Mouse (Mus musculus): ENCODE data around the gene Bloc1s3. TPM values are rescaled to one million over a fixed set of nuclear protein-coding genes. Genes with fewer than 3 reads are reported as not detected.
"Not testable (repeated sequence)": the region's sequence is repeated elsewhere in the genome, so short reads cannot be mapped to it uniquely, and the experiment has no call there.

The Bloc1s3 gene
- total RNA-seq, 4 experiments from 2014 or later, result 12.7 to 15.4 (median 13.6) TPM

DNA sequence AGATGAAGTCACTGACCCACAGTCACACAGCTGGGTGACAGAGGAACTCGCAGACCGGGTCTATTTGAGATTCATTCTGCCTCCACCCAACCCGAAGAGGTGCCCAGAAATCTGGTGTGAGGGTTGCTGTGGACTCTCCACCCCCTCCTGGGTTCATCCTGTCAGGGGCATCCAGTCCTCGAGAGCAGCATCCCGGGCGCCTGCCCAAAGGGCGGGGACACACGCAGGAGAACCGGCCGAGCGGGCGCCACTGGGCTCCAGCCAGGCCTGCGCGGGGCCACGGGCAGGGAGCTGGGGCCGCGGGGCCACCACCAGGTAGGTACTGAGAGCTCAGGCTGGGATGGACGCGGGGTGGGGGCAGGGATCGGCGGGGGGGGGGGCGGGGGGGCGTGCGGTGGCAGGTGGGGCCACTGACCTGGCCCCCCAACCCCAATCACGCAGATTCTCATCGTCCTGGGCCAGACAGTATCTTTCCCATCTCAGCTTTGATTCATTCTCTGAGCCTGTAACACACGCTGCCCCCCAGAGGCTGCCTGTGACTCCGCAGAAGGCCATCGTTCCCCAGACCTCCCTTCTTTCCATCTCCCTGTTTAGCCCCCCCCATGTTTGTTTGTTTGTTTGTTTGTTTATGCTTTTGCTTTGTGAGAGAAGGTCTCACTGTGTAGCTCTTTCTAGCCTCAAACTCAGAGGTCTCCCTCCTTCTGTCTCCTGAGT, 9.6 kb upstream of the Bloc1s3 start, which contains the start of gene Nkpd1:
Gene Nkpd1 (plus strand): TSS at position 187 of the 714 bp plus-strand sequence.
- DNase-seq, result no peak

DNA sequence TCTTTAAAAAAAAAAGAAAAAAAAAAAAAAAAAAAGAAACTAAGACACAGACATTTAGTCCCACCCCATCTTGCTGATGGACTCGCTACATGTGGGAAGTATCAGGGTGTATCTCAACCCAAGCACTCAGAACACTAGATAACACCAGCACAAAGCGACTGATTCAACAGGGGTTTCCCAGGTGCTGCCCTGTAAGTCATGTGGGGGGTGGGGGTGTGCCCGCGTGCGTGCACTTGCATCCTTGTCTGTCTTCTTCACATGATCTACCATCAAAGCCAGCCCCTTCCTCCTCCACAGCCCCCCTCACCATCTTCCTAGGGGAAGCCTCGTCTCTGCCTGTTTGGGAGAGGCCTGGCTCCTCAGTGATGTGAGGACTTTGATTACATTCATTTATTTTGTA, 4.2 kb upstream of the Bloc1s3 start:
- DNase-seq, result no peak

DNA sequence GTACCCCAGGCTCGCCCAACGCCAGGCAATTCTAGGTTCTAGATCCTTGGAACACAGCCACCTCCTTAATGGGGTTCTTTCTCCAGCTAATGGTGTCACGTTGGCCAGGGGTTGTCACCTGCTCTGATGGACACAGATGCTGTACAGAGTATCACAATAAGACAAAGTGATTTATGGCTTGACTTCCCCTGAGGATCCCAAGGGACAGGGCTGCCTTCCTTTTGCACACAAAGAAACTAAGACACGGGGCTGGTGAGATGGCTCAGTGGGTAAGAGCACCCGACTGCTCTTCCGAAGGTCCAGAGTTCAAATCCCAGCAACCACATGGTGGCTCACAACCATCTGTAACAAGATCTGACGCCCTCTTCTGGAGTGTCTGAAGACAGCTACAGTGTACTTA, 3.8 kb upstream of the Bloc1s3 start:
- not testable (repeated sequence) for DNase-seq

DNA sequence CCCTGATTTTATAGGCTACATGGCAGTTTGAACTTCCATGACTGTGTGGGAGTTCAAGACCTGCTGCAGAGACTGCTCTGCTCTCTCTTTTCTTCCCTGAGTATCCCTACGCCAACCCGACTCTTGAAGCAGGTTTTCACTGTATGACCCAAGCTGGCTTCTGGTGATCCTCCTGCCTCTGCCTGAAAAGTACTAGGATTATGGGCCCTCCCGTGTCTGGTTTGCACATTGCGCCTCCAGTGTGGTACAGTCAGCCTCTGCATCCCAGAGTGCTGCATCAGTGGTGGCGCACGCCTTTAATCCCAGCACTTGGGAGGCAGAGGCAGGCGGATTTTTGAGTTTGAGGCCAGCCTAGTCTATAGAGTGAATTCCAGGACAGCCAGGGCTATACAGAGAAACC, 1.6 kb upstream of the Bloc1s3 start:
- DNase-seq, result no peak

DNA sequence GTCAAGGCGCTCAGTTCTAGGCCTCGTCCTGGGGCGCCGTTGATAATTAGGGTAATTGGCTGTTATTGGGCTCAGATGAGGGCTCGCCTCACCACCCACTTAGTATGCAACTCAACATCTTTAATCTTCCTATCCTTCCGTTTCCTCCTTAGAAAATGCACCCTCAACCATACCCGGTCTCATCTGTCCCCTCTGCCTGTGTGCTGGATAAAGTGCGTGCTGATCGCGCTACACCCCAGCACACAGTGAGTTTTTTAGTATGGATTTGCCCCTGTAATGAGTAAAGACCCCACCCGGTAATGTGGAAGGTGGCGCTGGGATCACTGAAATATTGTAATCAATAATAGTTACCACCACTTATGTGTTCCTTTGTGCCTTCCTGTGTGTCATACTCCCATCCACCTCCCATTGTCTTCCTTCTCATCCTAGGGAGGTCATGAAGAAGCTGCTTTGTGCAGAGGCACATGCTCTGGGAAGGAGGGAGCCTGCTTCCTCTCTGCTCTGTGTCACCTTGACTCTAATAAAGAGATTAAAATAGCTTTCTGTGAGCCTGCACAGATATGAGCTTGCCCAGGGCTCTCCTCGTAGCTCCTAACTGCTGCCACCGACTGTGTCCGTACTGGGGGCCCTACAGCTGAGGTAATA, 879 bp upstream of the Bloc1s3 start:
- DNase-seq, result no peak

DNA sequence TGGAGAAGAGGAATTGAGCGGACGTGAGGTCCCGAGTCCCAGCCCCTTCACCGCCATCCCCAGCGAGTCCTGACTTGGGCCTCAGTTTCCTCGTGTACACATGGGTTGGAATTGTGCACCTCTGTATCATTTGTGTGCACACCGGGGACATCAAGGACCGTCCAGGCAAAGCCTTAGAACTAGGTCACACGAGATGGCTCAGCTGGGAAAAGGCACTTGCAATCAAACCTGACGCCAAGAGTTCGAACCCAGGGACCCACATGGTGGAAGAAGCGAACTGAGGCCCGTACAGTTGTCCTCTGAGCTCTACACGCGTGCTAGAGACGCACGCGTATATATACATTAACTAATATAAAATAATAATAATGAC, 570 bp downstream of the Bloc1s3 start:
- no peak for DNase-seq

DNA sequence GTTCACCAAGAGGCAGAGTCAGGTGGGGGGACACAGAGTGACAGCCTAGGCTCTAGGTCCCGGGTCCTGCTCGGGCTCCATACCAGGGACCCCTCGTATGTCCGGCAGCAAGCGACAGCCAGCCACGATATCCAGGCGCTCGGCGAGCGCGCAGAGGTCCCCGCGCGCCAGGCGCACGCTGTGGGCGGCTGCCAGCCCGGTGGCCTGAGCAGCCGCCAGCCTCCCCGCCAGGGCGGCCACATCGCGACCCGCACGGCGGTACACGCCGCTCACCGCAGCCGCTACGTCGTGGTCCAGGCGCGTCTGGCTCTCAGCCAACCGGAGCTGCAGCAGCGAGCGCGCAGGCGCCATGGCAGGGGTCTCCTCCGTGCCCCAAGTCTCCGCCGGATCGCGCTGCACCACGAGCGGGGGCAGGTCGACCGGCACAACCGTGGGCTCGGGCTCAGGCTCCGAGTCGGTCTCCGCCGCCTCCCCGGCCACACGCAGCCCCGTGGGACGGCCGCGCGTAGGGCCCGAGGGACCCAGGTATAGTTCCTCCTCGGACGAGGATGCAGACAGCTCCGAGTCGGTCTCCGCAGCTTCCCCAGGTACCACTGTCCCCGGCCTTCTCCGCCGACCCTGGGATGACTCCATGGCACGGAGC, 1.1 kb downstream of the Bloc1s3 start:
- no peak for DNase-seq

DNA sequence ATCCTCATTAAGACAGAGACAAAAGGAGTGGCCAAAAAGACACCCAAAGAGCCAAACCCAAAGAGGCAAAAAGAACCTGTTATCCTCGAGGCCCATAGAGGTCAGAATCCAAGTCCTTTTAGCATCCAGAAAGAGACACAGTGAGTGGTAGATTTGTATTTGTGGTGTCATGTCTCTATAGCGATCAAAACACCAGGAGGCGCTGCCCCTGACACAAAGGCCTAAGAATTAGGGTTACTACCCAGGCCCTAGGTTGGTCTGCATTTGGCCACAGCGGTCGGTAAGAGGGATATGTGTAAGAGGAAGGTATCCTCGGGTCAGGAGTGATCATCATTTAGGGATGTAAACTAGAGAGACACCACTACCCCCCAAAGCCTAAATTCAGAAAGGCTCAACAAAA, 1.8 kb downstream of the Bloc1s3 start:
- DNase-seq, result no peak

DNA sequence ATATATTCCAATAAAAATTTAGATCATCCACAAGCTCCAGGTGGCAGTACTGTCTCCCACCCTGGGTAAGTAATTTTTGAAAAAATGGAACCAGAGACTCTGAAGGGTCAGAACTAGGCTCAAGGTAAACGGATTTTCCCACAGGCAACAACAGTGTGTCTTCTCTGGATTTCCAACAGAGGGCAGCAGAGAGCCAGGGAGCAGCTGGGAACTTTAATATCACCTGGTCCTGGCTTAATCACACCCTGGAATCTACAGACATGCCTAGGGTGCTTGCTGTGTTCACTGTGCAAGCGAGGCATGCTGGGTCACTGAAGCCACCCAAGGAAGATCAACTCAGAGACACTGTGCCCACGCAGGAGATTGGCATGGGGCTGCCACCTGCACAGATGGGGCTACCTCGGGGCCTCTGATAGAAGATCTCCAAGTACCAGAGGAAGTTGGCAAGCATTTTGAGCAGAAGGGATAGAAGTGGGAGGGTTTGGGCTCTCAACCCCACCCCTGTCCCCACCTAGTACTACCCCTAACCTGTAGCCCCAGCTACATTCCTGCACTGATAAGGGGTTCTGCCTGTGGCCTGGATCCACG, 4.6 kb downstream of the Bloc1s3 start:
- no peak for DNase-seq

DNA sequence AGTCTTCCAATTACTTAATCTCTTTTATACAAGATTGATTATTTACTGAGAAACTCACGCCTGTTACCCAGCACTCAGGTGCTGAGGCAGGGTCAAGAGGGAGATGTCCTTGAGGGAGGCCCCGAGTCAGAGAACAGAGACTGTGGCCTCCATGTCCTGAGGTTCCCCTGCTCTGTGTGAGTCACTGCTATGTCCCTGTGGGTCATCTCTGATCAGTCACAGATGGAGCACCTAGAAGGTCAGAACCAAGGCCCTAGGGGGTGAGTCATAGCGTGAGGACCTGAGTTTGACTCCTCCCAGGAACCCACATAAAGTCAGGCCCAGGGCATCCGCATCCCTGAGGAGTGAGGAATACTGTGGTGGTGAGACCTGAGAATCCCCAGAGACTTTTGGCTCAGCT, 6.5 kb downstream of the Bloc1s3 start:
- DNase-seq, result peak; percentile 91

DNA sequence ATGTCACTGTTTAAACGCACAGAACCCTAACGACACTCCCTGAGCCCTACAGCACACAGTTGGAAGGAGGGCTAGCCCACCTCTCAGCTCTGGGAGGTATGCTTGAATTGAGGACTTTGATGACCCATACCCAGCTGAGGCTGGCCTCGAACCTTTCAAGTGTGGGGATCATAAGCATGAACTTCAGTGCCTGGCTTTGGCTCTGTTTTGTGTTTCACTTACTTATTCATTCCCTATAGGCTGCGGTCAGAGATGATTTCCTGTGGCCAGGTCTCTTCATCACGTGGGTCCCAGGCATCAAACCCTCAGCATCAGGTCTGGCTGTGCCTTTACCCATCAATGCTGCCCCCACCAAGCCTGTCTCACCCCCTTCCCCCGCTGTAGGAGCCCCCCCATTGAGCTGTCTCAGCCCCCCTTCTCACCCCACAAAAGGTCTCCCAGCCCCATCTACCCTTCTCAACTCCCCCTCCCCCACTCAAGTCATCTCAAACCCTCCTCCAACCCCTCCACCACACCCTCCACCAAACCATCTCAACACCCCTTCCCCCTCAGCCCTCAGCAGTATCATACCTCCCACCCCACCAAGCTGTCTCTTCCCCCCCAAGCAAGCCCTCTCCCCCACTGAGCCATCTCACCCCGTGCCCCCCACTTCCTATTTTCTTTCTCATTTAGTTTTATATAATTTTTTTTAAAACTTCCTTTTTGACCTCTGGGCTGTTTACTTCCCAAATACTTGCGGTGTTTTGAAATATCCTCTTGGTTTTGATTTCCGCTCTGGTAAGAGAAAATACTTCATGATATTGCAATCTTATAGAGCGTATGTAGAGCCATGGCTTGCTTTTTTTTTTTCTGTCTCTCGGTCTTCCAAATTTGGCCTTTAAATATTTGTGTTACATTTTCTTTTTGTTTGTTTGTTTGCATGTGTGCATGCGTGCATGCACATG, 7.5 kb downstream of the Bloc1s3 start:
- no peak for DNase-seq

DNA sequence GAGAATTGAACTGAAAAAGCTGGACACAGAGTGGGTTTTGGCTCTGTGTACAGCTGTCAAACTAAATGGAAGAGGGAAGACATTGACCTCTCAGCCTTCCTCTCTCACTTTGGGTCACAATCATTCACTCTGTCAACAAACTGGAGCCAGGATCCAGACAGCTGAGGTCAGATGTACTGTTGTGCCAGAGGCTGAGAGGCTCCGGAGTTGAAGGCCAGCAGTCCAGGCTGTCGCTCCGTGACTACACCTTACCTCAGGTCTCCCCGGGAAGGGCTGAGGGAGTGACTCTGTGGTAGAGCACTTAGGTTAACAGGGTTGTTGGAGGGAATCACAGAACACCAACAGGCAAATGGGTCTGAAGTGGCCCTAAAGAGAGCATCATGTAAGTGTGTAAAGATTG, 9.8 kb downstream of the Bloc1s3 start:
- DNase-seq, result peak; percentile 76

DNA sequence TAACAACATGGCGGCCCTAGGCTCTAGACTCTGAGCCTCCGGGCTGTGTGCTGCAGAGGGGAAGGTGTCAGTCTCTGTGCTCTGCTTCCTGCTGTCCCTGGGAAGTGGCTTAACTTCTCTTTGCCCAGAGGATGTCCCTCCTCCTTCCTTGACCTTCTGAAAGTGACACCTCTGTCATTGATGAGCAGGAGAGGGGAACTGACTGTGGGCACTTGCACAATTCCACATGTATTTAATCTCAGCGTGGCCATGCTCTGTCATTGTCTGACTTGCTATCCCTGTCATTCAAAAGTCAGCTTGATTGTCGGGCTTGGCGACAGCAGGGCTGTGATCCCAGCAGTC, 12.0 kb downstream of the Bloc1s3 start:
- no peak for DNase-seq

DNA sequence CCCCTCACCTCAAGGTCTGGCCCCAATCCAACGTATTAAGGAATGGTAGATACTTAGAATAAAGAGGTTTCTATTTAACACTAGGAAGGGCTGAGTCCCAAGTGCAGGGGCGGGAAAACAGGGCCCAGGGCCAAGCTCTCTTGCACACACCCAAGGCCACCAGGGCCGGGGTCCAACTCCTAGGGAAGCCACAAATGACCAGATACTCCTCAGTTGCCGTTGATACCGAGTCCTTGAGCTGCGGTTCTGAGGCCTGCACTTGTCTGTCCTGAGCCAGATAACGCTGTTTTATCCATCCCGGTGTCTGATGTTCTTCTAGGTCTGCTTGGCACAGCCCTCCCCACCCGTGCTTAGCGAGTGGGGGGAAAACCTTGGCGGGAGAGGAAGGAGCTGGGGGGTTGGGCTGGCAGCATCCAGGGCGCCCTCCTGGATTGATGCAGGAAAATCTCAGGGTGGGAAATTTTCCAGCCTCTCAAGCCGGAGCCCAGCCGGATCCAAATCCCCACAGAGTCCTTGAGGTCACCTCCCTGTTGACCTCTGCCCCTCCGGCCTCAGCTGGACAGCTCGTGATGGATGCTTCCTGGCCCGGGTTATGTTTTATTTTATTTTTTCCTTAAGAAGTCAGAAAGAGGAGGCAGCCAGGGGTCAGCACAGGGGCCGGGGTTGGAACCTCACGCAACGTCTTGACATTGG, 12.5 kb downstream of the Bloc1s3 start:
- DNase-seq, result peak; percentile 85

DNA sequence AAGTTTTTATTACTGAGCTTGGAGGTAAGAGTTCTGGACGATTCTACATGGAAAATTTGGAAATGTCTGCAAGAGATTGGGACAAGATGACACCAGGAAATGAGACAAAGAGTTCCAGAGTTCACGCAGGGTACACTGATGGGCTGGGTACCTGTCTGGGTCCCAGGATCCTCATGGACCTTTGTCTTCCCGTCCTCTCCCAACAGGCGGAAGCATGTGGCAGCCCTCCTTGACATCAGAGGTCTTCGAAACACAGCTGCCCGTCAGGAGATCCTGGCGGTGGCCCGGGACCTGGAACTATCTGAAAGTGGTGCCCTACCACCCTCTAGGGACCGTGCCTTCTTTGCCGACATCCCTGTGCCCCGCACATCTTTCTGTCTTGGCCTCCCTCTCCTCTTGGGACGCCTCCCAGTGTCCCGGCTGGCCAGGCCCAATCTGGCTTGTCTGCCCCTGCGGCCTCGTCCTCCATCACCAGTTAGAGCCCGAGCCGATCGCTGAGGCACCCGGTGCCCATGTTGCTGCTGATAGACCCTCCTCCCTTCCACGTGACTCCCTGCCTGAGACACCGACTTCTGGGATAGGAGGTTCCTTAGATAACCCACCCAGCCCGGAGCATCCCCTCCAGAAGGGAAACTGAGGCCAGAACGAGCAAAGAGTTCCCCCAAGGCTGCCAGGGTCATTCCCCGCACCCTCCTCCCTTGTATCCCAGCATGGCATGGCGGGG, 13.3 kb downstream of the Bloc1s3 start:
- no peak for DNase-seq

DNA sequence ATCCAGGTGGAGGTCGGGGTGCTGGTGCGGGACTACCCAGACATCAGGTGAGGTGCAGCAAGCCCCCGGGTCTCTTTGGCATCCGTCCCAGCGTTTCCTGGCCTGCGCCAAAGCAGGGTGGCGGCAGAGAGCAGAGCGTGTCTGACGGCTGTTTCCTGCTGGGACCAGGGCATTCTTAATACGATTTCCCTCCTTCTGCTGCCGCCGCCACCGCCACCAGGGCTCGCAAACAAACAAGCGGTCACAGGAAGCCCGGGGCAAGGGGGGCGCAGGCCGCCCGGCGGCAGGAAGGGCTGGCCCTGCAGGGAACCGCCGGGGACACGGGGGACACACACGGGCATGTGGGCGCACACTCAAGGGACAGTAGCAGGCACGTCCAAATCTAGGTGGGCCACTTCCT, 16.4 kb downstream of the Bloc1s3 start:
- peak; percentile 64 for DNase-seq

DNA sequence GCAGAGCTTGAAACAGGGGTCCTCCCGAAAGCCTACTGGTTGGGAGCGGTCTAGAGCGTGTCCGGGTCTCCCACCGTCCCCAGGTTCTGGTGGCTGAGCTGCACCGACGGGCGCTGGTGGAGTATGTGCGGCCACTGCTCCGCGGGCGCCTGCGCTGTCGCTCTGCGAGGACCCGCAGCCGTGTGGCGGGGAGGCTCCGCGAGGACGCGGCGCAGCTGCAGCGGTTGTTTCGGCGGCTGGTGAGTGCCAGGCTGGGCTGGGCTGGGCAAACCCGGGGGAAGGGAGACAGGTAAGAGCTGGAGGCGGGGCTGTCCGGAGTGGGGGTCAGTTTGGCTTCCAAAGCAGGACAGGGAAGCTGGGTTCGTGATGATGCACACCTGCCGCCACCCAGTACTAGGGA, 18.6 kb downstream of the Bloc1s3 start:
- DNase-seq, result no peak

DNA sequence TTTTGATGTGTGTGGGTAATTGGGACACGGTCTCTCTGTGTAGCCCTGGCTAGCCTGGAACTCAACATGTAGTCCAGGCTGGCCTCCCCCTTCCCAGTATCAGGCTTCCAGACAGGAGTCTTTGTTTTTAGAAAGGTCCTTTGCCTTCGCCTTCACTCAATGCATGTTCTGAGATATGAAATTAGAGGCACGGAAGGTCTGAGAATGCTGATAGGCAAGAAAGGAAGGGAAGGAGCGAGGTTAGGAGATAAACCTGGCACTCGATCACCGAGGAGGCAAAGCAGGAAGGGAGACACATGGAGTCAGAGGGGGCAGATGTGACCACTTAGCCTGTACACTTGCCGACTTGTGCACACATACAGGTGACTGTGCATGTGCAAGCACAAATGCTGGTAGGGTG, 21.6 kb downstream of the Bloc1s3 start:
- no peak for DNase-seq

DNA sequence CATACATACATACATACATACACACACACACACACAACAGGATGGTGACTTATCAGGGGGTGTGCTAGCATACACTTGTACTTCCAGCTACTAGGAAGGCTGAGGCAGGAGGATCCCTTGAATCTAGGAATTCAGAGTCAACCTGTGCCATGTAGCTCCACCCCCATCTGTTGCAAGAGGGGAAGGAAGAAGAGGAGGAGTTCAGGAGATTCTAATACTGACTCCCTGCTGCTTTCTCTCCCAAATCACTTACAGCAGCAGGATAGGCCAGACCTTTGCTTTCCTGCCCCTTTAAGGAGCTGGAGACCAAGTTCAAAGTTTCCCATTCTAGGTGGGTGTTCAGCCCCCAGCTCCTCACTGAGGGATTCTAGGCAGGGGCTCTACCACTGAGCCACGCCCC, 22.7 kb downstream of the Bloc1s3 start:
- no peak for DNase-seq

DNA sequence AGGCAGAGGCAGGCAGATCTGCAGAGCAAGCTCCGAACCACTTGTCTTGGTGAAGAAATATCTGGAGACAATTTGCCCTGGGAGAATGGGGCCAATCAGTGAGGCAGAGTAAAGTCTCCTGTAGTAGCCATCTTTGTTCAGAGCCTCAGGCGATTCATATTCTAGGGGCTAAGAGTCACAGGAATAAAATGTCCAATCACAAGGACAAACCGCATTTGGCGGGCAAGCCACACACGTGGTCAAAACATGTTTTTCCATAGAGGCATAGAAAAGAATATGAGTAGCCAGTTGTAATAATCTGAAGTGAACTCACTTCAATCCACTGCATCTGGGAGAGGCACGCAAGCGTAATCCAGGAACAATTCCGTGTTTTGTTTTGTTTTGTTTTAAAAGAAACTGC, 24.9 kb downstream of the Bloc1s3 start:
- DNase-seq, result no peak

Measured in adrenal gland, adult 8-10 months (tissue).